Mouse (Mus musculus) MEL (cell line): ENCODE results near the gene Ncapd3. TPM values are rescaled to one million over a fixed set of nuclear protein-coding genes. Genes with fewer than 3 reads are reported as not detected.

ENCODE experiments used
- DNase-seq: peaks from one replicate; pipeline ENCODE4 v3.0.0; 2011; ENCODE audit warnings: low read depth, low spot score
- H3K27ac ChIP-seq: 2 replicates; pipeline ENCODE4 v1.5.1; 2012; ENCODE audit warnings: low read depth, mild to moderate bottlenecking, control low read depth, low read length, moderate library complexity; ENCODE audit not compliant: control insufficient read depth
- H3K27me3 ChIP-seq, 2 experiments: fragments of 150-350 bp in 1 of 2; sonication (generic) in 1 of 2; 2 replicates each; pipeline ENCODE4 v1.6.1; 2012; ENCODE audit warnings: low read length in 2 of 2, mild to moderate bottlenecking in 2 of 2, improper control_type of control experiment in 1 of 2, moderate library complexity in 1 of 2; ENCODE audit not compliant: insufficient read depth in 2 of 2, control insufficient read depth in 1 of 2
- H3K36me3 ChIP-seq, 2 experiments: 2 replicates each; pipeline ENCODE4 v1.6.1; 2012 to 2014; ENCODE audit warnings: low read length in 2 of 2, improper control_type of control experiment in 1 of 2, inconsistent platforms in 1 of 2, mild to moderate bottlenecking in 1 of 2; ENCODE audit not compliant: insufficient read depth in 2 of 2, control insufficient read depth in 1 of 2
- H3K4me1 ChIP-seq, 2 experiments: fragments of 150-350 bp in 1 of 2; sonication (generic) in 1 of 2; 2 replicates each; pipeline ENCODE4 v1.6.1; 2012; ENCODE audit warnings: low read length in 2 of 2, improper control_type of control experiment in 1 of 2, mild to moderate bottlenecking in 1 of 2; ENCODE audit not compliant: insufficient read depth in 2 of 2, control insufficient read depth in 1 of 2
- H3K4me3 ChIP-seq, 2 experiments: fragments of 150-350 bp in 1 of 2; sonication (generic) in 1 of 2; 2 replicates each; pipeline ENCODE4 v1.5.1; 2012; ENCODE audit warnings: low read depth in 2 of 2, low read length in 2 of 2, mild to moderate bottlenecking in 2 of 2, moderate library complexity in 2 of 2, control low read depth in 1 of 2, improper control_type of control experiment in 1 of 2; ENCODE audit not compliant: control insufficient read depth in 1 of 2, insufficient read depth in 1 of 2
- H3K79me2 ChIP-seq: 2 replicates; pipeline ENCODE4 v1.6.1; 2012; ENCODE audit warnings: mild to moderate bottlenecking, low read length, moderate library complexity; ENCODE audit not compliant: control insufficient read depth, poor library complexity, insufficient read depth
- H3K9ac ChIP-seq: 2 replicates; pipeline ENCODE4 v1.6.1; 2012; ENCODE audit warnings: low read depth, mild to moderate bottlenecking, control low read depth, low read length, moderate library complexity; ENCODE audit not compliant: control insufficient read depth, poor library complexity, severe bottlenecking
- H3K9me3 ChIP-seq: fragments of 150-350 bp; sonication (generic); replicated peaks from 2 replicates; pipeline ENCODE4 v1.6.1; 2012; ENCODE audit warnings: mild to moderate bottlenecking, low read length, improper control_type of control experiment, moderate library complexity; ENCODE audit not compliant: insufficient read depth
- BHLHE40 ChIP-seq: IDR thresholded peaks from 2 replicates; pipeline ENCODE4 v1.6.1; 2012; ENCODE audit warnings: low read depth, mild to moderate bottlenecking, inconsistent platforms, low read length, improper control_type of control experiment, borderline replicate concordance
- CHD1 ChIP-seq: IDR thresholded peaks from 2 replicates; pipeline ENCODE4 v1.6.1; 2012; ENCODE audit warnings: low read depth, mild to moderate bottlenecking, inconsistent platforms, low read length, improper control_type of control experiment
- CHD2 ChIP-seq: IDR thresholded peaks from 2 replicates; pipeline ENCODE4 v1.6.1; 2011; ENCODE audit warnings: low read length, improper control_type of control experiment
- CTCF ChIP-seq, 3 experiments: IDR thresholded peaks in 2 of 3; conservative IDR thresholded peaks in 1 of 3; 2 replicates each; pipeline ENCODE4 v1.5.1; 2011 to 2012; ENCODE audit warnings: low read length in 3 of 3, low read depth in 2 of 3, mild to moderate bottlenecking in 2 of 3, improper control_type of control experiment in 1 of 3, inconsistent platforms in 1 of 3, mixed read lengths in 1 of 3, moderate library complexity in 1 of 3; ENCODE audit not compliant: control insufficient read depth in 1 of 3, insufficient read depth in 1 of 3, poor library complexity in 1 of 3, severe bottlenecking in 1 of 3
- ELF1 ChIP-seq: IDR thresholded peaks from 2 replicates; pipeline ENCODE4 v1.6.1; 2014; ENCODE audit warnings: low read depth, mild to moderate bottlenecking, inconsistent platforms, low read length, improper control_type of control experiment, moderate library complexity
- EP300 ChIP-seq, 2 experiments: IDR thresholded peaks; 2 replicates each; pipeline ENCODE4 v1.6.1; 2011; ENCODE audit warnings: improper control_type of control experiment in 2 of 2, low read length in 2 of 2, low read depth in 1 of 2, mild to moderate bottlenecking in 1 of 2
- ETS1 ChIP-seq: IDR thresholded peaks from 2 replicates; pipeline ENCODE4 v1.6.1; 2012; ENCODE audit warnings: low read depth, mild to moderate bottlenecking, inconsistent platforms, low read length, improper control_type of control experiment, moderate library complexity
- GATA1 ChIP-seq: IDR thresholded peaks from 2 replicates; pipeline ENCODE4 v1.6.1; 2011; ENCODE audit warnings: low read depth, low read length, improper control_type of control experiment
- JUND ChIP-seq: IDR thresholded peaks from 2 replicates; pipeline ENCODE4 v1.6.1; 2011; ENCODE audit warnings: low read depth, mild to moderate bottlenecking, improper control_type of control experiment, low read length
- KAT2A ChIP-seq: conservative IDR thresholded peaks from 2 replicates; pipeline ENCODE4 v1.6.1; 2012; ENCODE audit warnings: low read depth, low read length, improper control_type of control experiment, inconsistent platforms
- MAX ChIP-seq: IDR thresholded peaks from 2 replicates; pipeline ENCODE4 v1.6.1; 2011; ENCODE audit warnings: low read length, improper control_type of control experiment
- MAZ ChIP-seq: IDR thresholded peaks from 2 replicates; pipeline ENCODE4 v1.6.1; 2012; ENCODE audit warnings: low read depth, mild to moderate bottlenecking, inconsistent platforms, low read length, improper control_type of control experiment
- MEF2A ChIP-seq: IDR thresholded peaks from 2 replicates; pipeline ENCODE4 v1.6.1; 2014; ENCODE audit warnings: low read depth, mild to moderate bottlenecking, inconsistent platforms, low read length, improper control_type of control experiment; ENCODE audit not compliant: poor library complexity, insufficient replicate concordance, severe bottlenecking; ENCODE audit errors: extremely low read depth
- MYB ChIP-seq: IDR thresholded peaks from 2 replicates; pipeline ENCODE4 v1.6.1; 2011; ENCODE audit warnings: mild to moderate bottlenecking, low read depth, low read length, improper control_type of control experiment
- MYC ChIP-seq: IDR thresholded peaks from 2 replicates; pipeline ENCODE4 v1.6.1; 2011; ENCODE audit warnings: low read depth, mild to moderate bottlenecking, low read length, improper control_type of control experiment, moderate library complexity
- NRF1 ChIP-seq: IDR thresholded peaks from 2 replicates; pipeline ENCODE4 v1.6.1; 2014; ENCODE audit warnings: low read depth, mild to moderate bottlenecking, inconsistent platforms, low read length, improper control_type of control experiment, moderate library complexity; ENCODE audit not compliant: poor library complexity, insufficient read depth, severe bottlenecking
- POLR2A ChIP-seq, 2 experiments: IDR thresholded peaks; 2 replicates each; pipeline ENCODE4 v1.6.1; 2011 to 2012; ENCODE audit warnings: low read length in 2 of 2, mild to moderate bottlenecking in 2 of 2, control low read depth in 1 of 2, improper control_type of control experiment in 1 of 2, low read depth in 1 of 2, moderate library complexity in 1 of 2; ENCODE audit not compliant: control insufficient read depth in 1 of 2, insufficient read depth in 1 of 2, poor library complexity in 1 of 2
- RAD21 ChIP-seq: IDR thresholded peaks from 2 replicates; pipeline ENCODE4 v1.6.1; 2011; ENCODE audit warnings: mild to moderate bottlenecking, low read depth, low read length, improper control_type of control experiment
- RCOR1 ChIP-seq: IDR thresholded peaks from 2 replicates; pipeline ENCODE4 v1.6.1; 2012; ENCODE audit warnings: low read depth, mild to moderate bottlenecking, inconsistent platforms, low read length, improper control_type of control experiment
- SIN3A ChIP-seq: IDR thresholded peaks from 2 replicates; pipeline ENCODE4 v1.6.1; 2012; ENCODE audit warnings: low read length, improper control_type of control experiment, inconsistent platforms
- SMC3 ChIP-seq: IDR thresholded peaks from 2 replicates; pipeline ENCODE4 v1.6.1; 2011; ENCODE audit warnings: low read depth, low read length, improper control_type of control experiment
- TAL1 ChIP-seq: IDR thresholded peaks from 2 replicates; pipeline ENCODE4 v1.6.1; 2012; ENCODE audit warnings: mild to moderate bottlenecking, inconsistent platforms, low read length, moderate library complexity, mixed read lengths
- TBP ChIP-seq: IDR thresholded peaks from 2 replicates; pipeline ENCODE4 v1.8.0; 2011; ENCODE audit warnings: low read depth, low read length, improper control_type of control experiment
- TCF12 ChIP-seq: IDR thresholded peaks from 2 replicates; pipeline ENCODE4 v1.6.1; 2014; ENCODE audit warnings: low read depth, mild to moderate bottlenecking, inconsistent platforms, low read length, improper control_type of control experiment, moderate library complexity
- UBTF ChIP-seq: IDR thresholded peaks from 2 replicates; pipeline ENCODE4 v1.6.1; 2012; ENCODE audit warnings: low read depth, mild to moderate bottlenecking, inconsistent platforms, low read length, improper control_type of control experiment, moderate library complexity, borderline replicate concordance; ENCODE audit not compliant: insufficient read depth
- USF1 ChIP-seq: IDR thresholded peaks from 2 replicates; pipeline ENCODE4 v1.6.1; 2014; ENCODE audit warnings: low read depth, mild to moderate bottlenecking, inconsistent platforms, low read length, improper control_type of control experiment, moderate library complexity
- USF2 ChIP-seq, 2 experiments: IDR thresholded peaks; 2 replicates each; pipeline ENCODE4 v1.6.1; 2011 to 2012; ENCODE audit warnings: improper control_type of control experiment in 2 of 2, low read length in 2 of 2, borderline replicate concordance in 1 of 2, inconsistent platforms in 1 of 2, low read depth in 1 of 2, mild to moderate bottlenecking in 1 of 2; ENCODE audit not compliant: insufficient read depth in 1 of 2
- ZC3H11A ChIP-seq: IDR thresholded peaks from 2 replicates; pipeline ENCODE4 v1.6.1; 2012; ENCODE audit warnings: low read depth, mild to moderate bottlenecking, inconsistent platforms, low read length, improper control_type of control experiment
- ZKSCAN1 ChIP-seq: IDR thresholded peaks from 2 replicates; pipeline ENCODE4 v1.6.1; 2012; ENCODE audit warnings: low read depth, mild to moderate bottlenecking, inconsistent platforms, low read length, improper control_type of control experiment, moderate library complexity
- ZMIZ1 ChIP-seq: IDR thresholded peaks from 2 replicates; pipeline ENCODE4 v1.6.1; 2012; ENCODE audit warnings: low read depth, mild to moderate bottlenecking, inconsistent platforms, low read length, improper control_type of control experiment, moderate library complexity
- ZNF384 ChIP-seq: IDR thresholded peaks from 2 replicates; pipeline ENCODE4 v1.6.1; 2012; ENCODE audit warnings: low read depth, mild to moderate bottlenecking, inconsistent platforms, low read length, improper control_type of control experiment
- polyA plus RNA-seq, 2 experiments: library from polyadenylated mRNA; stranded (reverse) in 1 of 2; unstranded in 1 of 2; fragments of >175 nt in 1 of 2; fragments of >200 nt in 1 of 2; gene quantifications; 2 replicates each; pipeline versions ENCODE4 v1.2.1 to v1.2.4; 2012; ENCODE audit warnings: low replicate concordance in 2 of 2, low read depth in 1 of 2; ENCODE audit not compliant: insufficient read length in 2 of 2, insufficient read depth in 1 of 2, missing spikeins in 1 of 2
- total RNA-seq: library from RNA; depleted of rRNA; stranded (reverse); fragments of 300-350 nt; gene quantifications from 2 replicates; pipeline ENCODE4 v1.2.3, GENCODE M21; 2012

Ncapd3 gene
- total and polyA plus RNA-seq, 3 experiments, result 28.7 to 36.5 TPM; not detected in 1

- H3K9me3 ChIP-seq, result no peaks in the 10 kb centered on the region
- no peak overlapping the region for H3K27ac ChIP-seq
- no peak overlapping the region for H3K4me3 ChIP-seq
- no peaks in the 10 kb centered on the region for H3K27me3 ChIP-seq
- peaks cover 2 to 6% of the 10 kb centered on the region in 2 experiments; a peak in 3 of 4 replicates for H3K4me1 ChIP-seq
- TF ChIP-seq ZC3H11A, result no peak
- no peak for TF ChIP-seq CHD1
- no peak for TF ChIP-seq MEF2A
- TF ChIP-seq MYC, result no peak
- no peak for TF ChIP-seq MYB
- TF ChIP-seq KAT2A, result no peak
- no peak for TF ChIP-seq SMC3
- TF ChIP-seq MAZ, result no peak
- TF ChIP-seq USF2 (IDR thresholded peaks at IDR 0.05; ENCODE audit: borderline replicate concordance in 1 of 2, insufficient read depth in 1 of 2, low read depth in 1 of 2, low read length in 2 of 2), result no peak
- TF ChIP-seq MAX, result no peak
- no peak for TF ChIP-seq NRF1
- no peak for TF ChIP-seq EP300 (IDR thresholded peaks at IDR 0.05; ENCODE audit: low read depth in 1 of 2, low read length in 2 of 2)
- TF ChIP-seq UBTF, result no peak
- TF ChIP-seq ZMIZ1, result no peak
- TF ChIP-seq TAL1, result no peak
- no peak for TF ChIP-seq USF1
- no peak for TF ChIP-seq BHLHE40
- no peak for TF ChIP-seq RCOR1
- no peak for TF ChIP-seq CTCF (IDR thresholded peaks at IDR 0.05 in 2 of 3, conservative IDR thresholded peaks at IDR 0.05 in 1 of 3; ENCODE audit: control insufficient read depth in 1 of 3, insufficient read depth in 1 of 3, low read depth in 2 of 3, low read length in 3 of 3, poor library complexity in 1 of 3, severe bottlenecking in 1 of 3)
- no peak for TF ChIP-seq ETS1
- H3K79me2 ChIP-seq, result no peaks in the 10 kb centered on the region
- peaks cover 0 to 3% of the 10 kb centered on the region in 2 experiments; a peak in 2 of 4 replicates for H3K36me3 ChIP-seq
- no peak for DNase-seq
- H3K9ac ChIP-seq, result no peak overlapping the region
These were observed 80.7 kb downstream of the Ncapd3 start for GRCm38 (mm10) chr9:27110681-27111080.

GRCm38 (mm10) chr9:27111756-27112155, 81.8 kb downstream of the Ncapd3 start:
- Histone ChIP-seq H3K4me1 (peaks cover 2 to 6% of the 10 kb centered on the region in 2 experiments; a peak in 3 of 4 replicates), H3K79me2 (no peaks in the 10 kb centered on the region), H3K9ac (no peak overlapping the region), H3K4me3 (no peak overlapping the region), H3K36me3 (peaks cover 0 to 3% of the 10 kb centered on the region in 2 experiments; a peak in 2 of 4 replicates), H3K9me3 (no peaks in the 10 kb centered on the region), H3K27me3 (no peaks in the 10 kb centered on the region), H3K27ac (no peak overlapping the region)
- TF ChIP-seq ELF1 (no peak), TBP (no peak), MEF2A (no peak), JUND (no peak), RCOR1 (no peak), MYC (no peak), CHD2 (no peak), GATA1 (no peak), CTCF (IDR thresholded peaks at IDR 0.05 in 2 of 3, conservative IDR thresholded peaks at IDR 0.05 in 1 of 3; ENCODE audit: control insufficient read depth in 1 of 3, insufficient read depth in 1 of 3, low read depth in 2 of 3, low read length in 3 of 3, poor library complexity in 1 of 3, severe bottlenecking in 1 of 3) (no peak), BHLHE40 (no peak), POLR2A (IDR thresholded peaks at IDR 0.05; ENCODE audit: control insufficient read depth in 1 of 2, insufficient read depth in 1 of 2, low read depth in 1 of 2, low read length in 2 of 2, poor library complexity in 1 of 2) (no peak), SIN3A (no peak), ZNF384 (no peak), RAD21 (no peak), EP300 (IDR thresholded peaks at IDR 0.05; ENCODE audit: low read depth in 1 of 2, low read length in 2 of 2) (no peak), SMC3 (no peak), KAT2A (no peak), ZKSCAN1 (no peak), TCF12 (no peak), MAZ (no peak)
- no peak for DNase-seq
